Mouse (Mus musculus) heart, adult 2 months (tissue): ENCODE results near the gene Rec8.

Source experiments
- CTCF ChIP-seq: fragments of 200-600 bp; IDR thresholded peaks from 2 replicates; pipeline ENCODE4 v1.8.1; 2022; ENCODE audit warnings: antibody characterized with exemption, mild to moderate bottlenecking, moderate library complexity
- POLR2A ChIP-seq: fragments of 200-500 bp; IDR thresholded peaks from 2 replicates; pipeline ENCODE4 v1.6.1; 2011; ENCODE audit warnings: mild to moderate bottlenecking, low read depth, low read length, control low read depth; ENCODE audit not compliant: insufficient read depth

DNA sequence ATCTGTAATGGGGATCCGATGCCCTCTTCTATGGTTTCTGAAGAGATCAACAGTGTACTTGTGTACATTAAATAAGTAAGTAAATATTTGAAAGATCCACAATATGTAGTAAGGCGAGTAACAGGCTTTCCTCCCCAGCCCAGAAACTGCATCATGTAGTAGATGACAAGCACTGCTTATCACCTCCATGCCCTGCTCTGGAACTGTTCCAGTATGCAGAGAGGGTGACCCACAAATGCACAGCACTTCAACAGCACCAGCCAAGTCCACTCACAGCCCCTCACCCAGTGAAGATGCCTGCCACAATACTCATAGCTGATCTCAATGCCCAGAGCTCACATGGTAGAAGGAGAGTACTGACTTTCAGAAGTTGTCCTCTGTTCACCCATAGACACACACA is 47.2 kb upstream of the Rec8 start:
- TF ChIP-seq CTCF = no peak
- no peak for TF ChIP-seq POLR2A
